Mouse (Mus musculus) liver, adult 2 months (tissue): ENCODE data around the gene Eif5a2. TPM values are rescaled to one million over a fixed set of nuclear protein-coding genes. Genes with fewer than 3 reads are reported as not detected.

ENCODE experiments used
- DNase-seq: peaks from one replicate; pipeline ENCODE4 v3.0.0-alpha.2; 2011; ENCODE audit warnings: low read depth, low spot score; ENCODE audit errors: extremely low read depth
- H3K27ac ChIP-seq: fragments of 200-500 bp; replicated peaks from 2 replicates; pipeline ENCODE4 v1.5.1; 2012; ENCODE audit warnings: low read depth, mild to moderate bottlenecking, control low read depth, inconsistent platforms, low read length; ENCODE audit not compliant: insufficient read depth
- H3K27me3 ChIP-seq: fragments of 200-500 bp; 2 replicates; pipeline ENCODE4 v1.6.1; 2012; ENCODE audit warnings: mild to moderate bottlenecking, moderate library complexity, low read length, inconsistent platforms; ENCODE audit not compliant: control insufficient read depth, insufficient read depth
- H3K36me3 ChIP-seq: fragments of 200-500 bp; 2 replicates; pipeline ENCODE4 v1.6.1; 2012; ENCODE audit warnings: low read length, inconsistent platforms; ENCODE audit not compliant: control insufficient read depth, insufficient read depth
- H3K4me1 ChIP-seq: fragments of 200-500 bp; 2 replicates; pipeline ENCODE4 v1.6.1; 2011; ENCODE audit warnings: low read length; ENCODE audit not compliant: control insufficient read depth, insufficient read depth
- H3K4me3 ChIP-seq: fragments of 200-500 bp; 2 replicates; pipeline ENCODE4 v1.5.1; 2011; ENCODE audit warnings: low read depth, mild to moderate bottlenecking, control low read depth, low read length, moderate library complexity; ENCODE audit not compliant: insufficient read depth
- H3K79me2 ChIP-seq: fragments of 200-500 bp; 2 replicates; pipeline ENCODE4 v1.6.1; 2012; ENCODE audit warnings: inconsistent platforms, mild to moderate bottlenecking, low read length, moderate library complexity; ENCODE audit not compliant: control insufficient read depth, insufficient read depth
- H3K9ac ChIP-seq: fragments of 200-500 bp; 2 replicates; pipeline ENCODE4 v1.6.1; 2012; ENCODE audit warnings: low read depth, mild to moderate bottlenecking, control low read depth, inconsistent platforms, low read length
- CTCF ChIP-seq: fragments of 200-500 bp; IDR thresholded peaks from 2 replicates; pipeline ENCODE4 v1.5.1; 2011; ENCODE audit warnings: low read depth, low read length, control low read depth
- POLR2A ChIP-seq: fragments of 200-500 bp; IDR thresholded peaks from 2 replicates; pipeline ENCODE4 v1.6.1; 2011; ENCODE audit warnings: low read length, control low read depth; ENCODE audit not compliant: insufficient read depth; ENCODE audit errors: extremely low read depth
- WGBS: fragments of 180-500 bp; shearing (Covaris S2); methylation state at CpG from one replicate; pipeline ENCODE4 v1.1.7; 2018; 5-methylcytosine and 5-hydroxymethylcytosine counted together
- polyA plus RNA-seq: library from polyadenylated mRNA; depleted of rRNA; stranded (reverse); fragments of >200 nt; gene quantifications from 2 replicates; pipeline ENCODE4 v1.2.3, GENCODE M21; 2012; rRNA removed
- total RNA-seq: library from RNA; depleted of rRNA; stranded (reverse); fragments of >200 nt; gene quantifications from 2 replicates; pipeline ENCODE4 v1.2.3, GENCODE M21; 2014; rRNA removed

Gene Eif5a2
- total RNA-seq, result 0.46 and 0.47 TPM in 2 replicates
- 0.02 and 0.09 TPM in 2 replicates for polyA plus RNA-seq

DNA sequence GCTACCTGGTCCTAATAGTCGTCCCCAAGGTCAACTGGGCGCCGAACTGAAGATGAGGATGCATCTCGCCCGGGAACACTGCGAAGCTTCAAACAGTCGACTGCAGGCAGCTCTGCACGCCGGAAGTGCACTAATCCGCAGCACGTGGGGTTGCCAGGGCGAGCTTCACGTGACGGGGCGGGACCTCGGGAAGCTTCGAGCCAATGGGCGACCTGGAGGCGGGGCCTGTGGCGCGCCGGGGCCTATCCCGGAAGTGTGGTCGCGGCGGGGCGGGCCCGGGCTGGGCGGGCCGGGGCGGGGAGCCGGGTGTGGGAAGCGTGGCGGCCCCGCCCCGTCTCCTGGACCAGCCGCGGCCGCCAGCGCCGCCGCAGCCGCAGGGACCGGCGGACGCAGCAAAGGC is at the start of gene Eif5a2:
TSS of gene Eif5a2 (plus strand) at position 283 of the 400 bp plus-strand sequence.
- Histone ChIP-seq H3K79me2 (no peaks in the 10 kb centered on the region), H3K4me1 (peaks cover 5% of the 10 kb centered on the region; the same call in 1 of the 2 replicates), H3K4me3 (peak within 1 kb of the TSS; percentile 66), H3K9ac (peak within 1 kb of the TSS; percentile 73), H3K27ac (no peak within 1 kb of the TSS), H3K27me3 (peaks cover 7% of the 10 kb centered on the region), H3K36me3 (no peaks in the 10 kb centered on the region)
- TF ChIP-seq CTCF, result no peak
- TF ChIP-seq POLR2A, result no peak
- peak; percentile 56 for DNase-seq
- WGBS, result 5% methylated on average over 45 of the region's 46 CpGs

DNA sequence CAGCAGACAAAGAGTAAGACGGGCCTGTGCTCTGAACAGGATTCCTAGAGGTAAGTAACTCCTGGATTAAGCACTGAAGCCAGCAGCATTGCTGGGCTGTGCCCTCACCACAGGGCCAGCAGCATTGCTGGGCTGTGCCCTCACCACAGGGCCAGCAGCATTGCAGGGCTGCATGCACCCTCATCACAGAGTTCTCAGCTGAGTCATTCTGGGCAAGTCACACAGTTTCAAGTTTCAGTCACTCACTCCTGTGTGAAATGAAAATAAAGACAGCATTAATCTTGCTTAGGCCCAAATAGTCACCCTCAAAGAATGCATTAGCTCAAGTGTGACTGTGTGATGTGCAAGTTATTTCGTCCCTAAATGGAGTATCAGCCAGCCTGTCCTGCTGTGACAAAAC is 46.4 kb upstream of the Eif5a2 start:
- Histone ChIP-seq H3K27me3 (no peaks in the 10 kb centered on the region), H3K4me3 (no peak overlapping the region)
- 80% methylated on average over 2 of the region's 2 CpGs for WGBS

DNA sequence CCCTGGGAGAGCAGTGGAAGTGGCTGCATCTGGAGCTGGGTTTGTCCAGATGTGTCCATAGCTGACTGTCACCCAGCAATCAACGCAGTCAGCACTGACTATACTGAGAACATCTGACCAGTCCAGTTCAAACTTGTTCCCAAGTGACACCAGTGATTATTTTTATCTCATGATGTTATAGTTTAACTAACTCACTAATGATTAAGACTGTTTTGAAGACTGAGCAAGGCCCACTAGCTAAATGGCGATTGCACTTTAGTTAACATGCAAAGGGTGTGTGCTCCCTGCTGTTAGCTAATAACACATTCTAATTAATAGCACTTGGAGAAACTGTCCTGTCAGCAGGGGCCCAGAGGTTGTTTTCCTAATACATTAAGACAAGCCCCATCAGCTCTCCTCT is 44.1 kb upstream of the Eif5a2 start:
- no peaks in the 10 kb centered on the region for H3K27me3 ChIP-seq
- H3K4me1 ChIP-seq, result peaks cover 14% of the 10 kb centered on the region
- TF ChIP-seq CTCF (no peak), POLR2A (no peak)
- no peak overlapping the region for H3K9ac ChIP-seq
- no peak overlapping the region for H3K4me3 ChIP-seq
- H3K36me3 ChIP-seq, result no peaks in the 10 kb centered on the region
- H3K79me2 ChIP-seq, result no peaks in the 10 kb centered on the region
- WGBS, result 26% methylated on average over 2 of the region's 2 CpGs
- H3K27ac ChIP-seq, result peak overlapping the region; percentile 81
- peak; percentile 94 for DNase-seq

More for the DNA sequence above, 46.4 kb upstream of the Eif5a2 start:
- H3K4me1 ChIP-seq, result peaks cover 10% of the 10 kb centered on the region
- no peak overlapping the region for H3K27ac ChIP-seq
- DNase-seq, result no peak
- H3K9ac ChIP-seq, result no peak overlapping the region
- no peaks in the 10 kb centered on the region for H3K36me3 ChIP-seq
- no peaks in the 10 kb centered on the region for H3K79me2 ChIP-seq
- no peak for TF ChIP-seq POLR2A

DNA sequence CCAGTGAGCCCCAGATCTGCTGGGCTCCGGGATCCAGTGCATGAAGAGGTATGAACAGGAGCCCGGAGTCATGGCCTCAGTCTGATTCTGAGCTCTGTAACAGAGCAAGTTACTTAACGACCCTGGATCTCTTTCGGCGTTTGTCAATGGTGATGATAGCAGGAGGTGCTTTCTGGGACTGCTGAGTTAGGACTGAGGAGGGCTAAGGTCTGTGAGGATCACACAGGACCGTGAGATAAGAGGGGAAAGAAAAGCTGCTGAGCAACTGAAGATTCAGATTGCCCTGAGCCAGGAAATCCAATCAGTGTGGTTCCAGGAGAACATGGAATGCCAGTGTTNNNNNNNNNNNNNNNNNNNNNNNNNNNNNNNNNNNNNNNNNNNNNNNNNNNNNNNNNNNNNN is 40.7 kb upstream of the Eif5a2 start:
- 52% methylated on average over 6 of the region's 6 CpGs for WGBS
- Histone ChIP-seq H3K27ac (no peak overlapping the region), H3K27me3 (no peaks in the 10 kb centered on the region), H3K4me3 (no peak overlapping the region), H3K4me1 (peaks cover 14% of the 10 kb centered on the region), H3K79me2 (no peaks in the 10 kb centered on the region), H3K9ac (no peak overlapping the region), H3K36me3 (no peaks in the 10 kb centered on the region)
- DNase-seq, result no peak
- no peak for TF ChIP-seq POLR2A
- TF ChIP-seq CTCF, result no peak

DNA sequence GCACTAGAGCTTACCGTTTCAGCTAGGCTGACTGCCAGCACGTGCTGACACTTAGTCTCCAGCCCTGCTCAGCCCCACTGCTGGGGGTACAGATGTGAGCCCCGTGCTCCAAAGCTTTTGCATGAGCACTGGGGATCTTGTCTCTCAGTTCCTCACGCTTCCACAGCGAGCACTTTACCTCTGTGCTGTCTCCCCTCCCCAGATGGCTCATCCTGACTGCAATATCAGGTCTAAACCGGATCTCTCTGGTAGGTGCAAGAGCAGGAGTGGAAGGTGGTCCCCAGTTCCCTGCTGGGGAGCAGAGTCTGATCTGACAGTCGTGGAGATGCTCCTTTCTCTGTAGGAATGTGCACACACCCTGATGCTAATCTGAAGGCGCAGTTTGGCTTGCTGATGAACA is 37.8 kb upstream of the Eif5a2 start:
- TF ChIP-seq POLR2A (no peak), CTCF (no peak)
- no peak overlapping the region for H3K27ac ChIP-seq
- H3K36me3 ChIP-seq, result no peaks in the 10 kb centered on the region
- H3K27me3 ChIP-seq, result no peaks in the 10 kb centered on the region
- H3K4me3 ChIP-seq, result no peak overlapping the region
- peaks cover 5% of the 10 kb centered on the region for H3K4me1 ChIP-seq
- no peak for DNase-seq
- no peak overlapping the region for H3K9ac ChIP-seq
- H3K79me2 ChIP-seq, result no peaks in the 10 kb centered on the region
- 79% methylated on average over 8 of the region's 8 CpGs for WGBS

DNA sequence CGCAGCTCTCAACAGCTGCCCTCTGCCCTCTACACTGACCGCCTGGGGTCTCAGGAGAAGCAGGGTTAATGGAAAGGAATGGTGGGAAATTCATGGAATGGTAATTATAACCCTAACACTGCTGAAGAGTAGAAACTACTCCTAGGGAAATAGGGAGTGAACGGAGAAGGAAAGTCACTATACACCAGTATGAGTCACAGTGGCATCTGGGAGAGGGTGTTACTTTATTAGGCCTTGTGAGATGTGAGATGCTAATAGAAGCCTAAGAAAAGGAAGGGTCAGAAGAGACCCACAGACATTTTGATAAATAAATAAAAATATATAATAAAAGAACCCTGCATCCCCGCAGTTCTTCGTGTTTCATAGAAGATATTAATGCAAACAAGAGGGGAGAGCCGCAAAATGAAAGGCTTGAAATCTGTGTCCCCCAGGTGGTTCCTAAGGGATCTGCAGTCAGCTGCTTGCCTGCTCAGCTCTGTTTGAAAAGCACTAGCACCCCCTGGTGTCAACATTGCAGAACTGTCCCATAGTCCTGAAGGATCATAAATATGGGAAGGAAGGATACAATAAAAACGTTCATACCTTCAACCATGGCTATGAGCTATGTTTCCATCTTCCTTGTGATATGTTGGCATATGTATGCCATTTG is 35.1 kb upstream of the Eif5a2 start:
- Histone ChIP-seq H3K27me3 (no peaks in the 10 kb centered on the region), H3K79me2 (no peaks in the 10 kb centered on the region), H3K4me1 (no peaks in the 10 kb centered on the region), H3K4me3 (no peak overlapping the region), H3K9ac (no peak overlapping the region), H3K36me3 (no peaks in the 10 kb centered on the region), H3K27ac (no peak overlapping the region)
- WGBS, result 31% methylated on average over 7 of the region's 7 CpGs
- peak; percentile 89 for TF ChIP-seq CTCF
- TF ChIP-seq POLR2A, result no peak
- peak; percentile 77 for DNase-seq
